In the genomic region with DNA sequence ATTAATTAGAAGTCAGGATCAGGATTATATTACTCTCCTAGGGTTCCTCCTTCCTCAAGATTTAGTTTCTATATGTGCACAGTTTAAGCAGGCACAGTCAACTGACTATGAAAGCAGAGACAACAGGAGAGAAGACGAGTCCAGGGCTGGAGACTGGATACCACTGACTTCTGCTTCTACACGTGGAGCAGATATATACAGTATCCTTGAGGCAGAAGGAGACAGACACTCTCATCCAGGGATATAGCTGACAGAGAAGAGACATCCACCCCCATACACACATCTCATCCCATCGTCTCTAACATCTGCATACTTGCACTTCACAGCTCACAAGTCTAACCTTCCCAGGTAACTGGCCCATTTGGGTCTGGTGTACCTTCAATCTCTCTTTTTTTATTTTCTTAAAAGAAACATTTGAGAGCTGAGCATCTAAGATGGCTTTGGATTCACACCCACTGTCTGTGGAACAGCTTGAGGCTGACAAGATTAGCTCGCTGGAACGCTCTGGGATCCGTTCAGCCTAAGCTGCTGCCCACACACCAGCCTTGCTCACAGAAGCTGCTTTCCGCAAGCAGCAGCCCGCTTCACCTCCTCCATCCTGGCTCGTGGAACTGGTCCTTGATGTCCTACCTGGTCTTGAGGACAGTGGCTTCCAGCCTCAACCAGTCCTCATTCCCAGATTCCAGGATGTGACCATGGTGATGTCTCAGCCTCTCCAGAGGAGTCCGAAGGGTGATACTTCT, we compare ENCODE assay signal across 13 mouse cellular contexts.
DNase-seq lines count a peak whose midpoint lies in the region; TF ChIP-seq lines count a peak whose summit lies in the region.
"Had no signal": no experiment of that assay in that cellular context is flagged by ENCODE, and none has a peak within 500 bp of the region (broad histone marks: within the 10 kb centered on the region; RNA-seq: fewer than 3 reads in every experiment).

No protein-coding gene starts in this region.

- peak; percentile 98 for DNase-seq in brain, adult 2 months (ENCODE audit: low read depth, low spot score)
- DNase-seq in layer of hippocampus, postnatal 10 days (ENCODE audit: low spot score in 2 of 2), result peak; percentile 44 to 51
- DNase-seq in retina, postnatal 1 day, result peak; percentile 31
- DNase-seq in heart, adult 2 months, result no peak
- DNase-seq in heart, adult 11 months, result no peak
- no peak for DNase-seq in testis, postnatal 10 days (ENCODE audit: low spot score)
- DNase-seq: adrenal gland, adult 8-10 months; liver; midbrain, embryonic 14.5 days; thymus, adult 2 months had no signal

- H3K27ac ChIP-seq in cortical plate, adult 2 months (ENCODE audit: insufficient read depth, low read length), result peak overlapping the region; percentile 65
- H3K27ac ChIP-seq in heart, adult 2 months, result no peak overlapping the region
- H3K27ac ChIP-seq: hindbrain, embryonic 14.5 days; neural tube, embryonic 13.5 days had no signal

- no peaks in the 10 kb centered on the region for H3K36me3 ChIP-seq in heart, adult 2 months (ENCODE audit: control insufficient read depth, insufficient read depth, low read length)
- H3K36me3 ChIP-seq: neural tube, embryonic 13.5 days had no signal

- TF ChIP-seq EP300 in heart, adult 2 months (IDR thresholded peaks at IDR 0.05; ENCODE audit: insufficient read depth, low read depth, low read length), result no peak

- peak; percentile 38; the same call in 1 of the 2 replicates for TF ChIP-seq POLR2A in cortical plate, adult 2 months (IDR thresholded peaks at IDR 0.05; ENCODE audit: extremely low read depth, insufficient read depth, low read length)
- TF ChIP-seq POLR2A in heart, adult 2 months (IDR thresholded peaks at IDR 0.05; ENCODE audit: insufficient read depth, low read depth, low read length), result no peak

- intact Hi-C loops in heart, adult 2 months (cut with DNase I), result no loop called here

- no peak overlapping the region for H3K9ac ChIP-seq in heart, adult 2 months (ENCODE audit: low read depth, low read length)
- H3K9ac ChIP-seq: hindbrain, embryonic 14.5 days; neural tube, embryonic 13.5 days had no signal

- WGBS in heart, adult 2 months, result 78% methylated on average over 10 of the region's 10 CpGs

- H3K4me3 ChIP-seq in cortical plate, adult 2 months (ENCODE audit: insufficient read depth, low read length), result no peak overlapping the region
- no peak overlapping the region for H3K4me3 ChIP-seq in heart, adult 2 months
- H3K4me3 ChIP-seq: neural tube, embryonic 13.5 days had no signal

- no peak for TF ChIP-seq CTCF in cortical plate, adult 2 months (IDR thresholded peaks at IDR 0.05; ENCODE audit: extremely low read depth, insufficient read depth, low read length)
- TF ChIP-seq CTCF in heart, adult 2 months (IDR thresholded peaks at IDR 0.05), result no peak

- no peaks in the 10 kb centered on the region for H3K27me3 ChIP-seq in heart, adult 2 months (ENCODE audit: control insufficient read depth, insufficient read depth, low read length)
- H3K27me3 ChIP-seq: neural tube, embryonic 13.5 days had no signal

- H3K4me1 ChIP-seq in cortical plate, adult 2 months (ENCODE audit: control insufficient read depth, insufficient read depth, low read length), result peaks cover 3% of the 10 kb centered on the region
- H3K4me1 ChIP-seq in heart, adult 2 months (ENCODE audit: control insufficient read depth, insufficient read depth, low read length), result no peaks in the 10 kb centered on the region
- H3K4me1 ChIP-seq: neural tube, embryonic 13.5 days had no signal

- H3K79me2 ChIP-seq in heart, adult 2 months (replicated peaks; ENCODE audit: control insufficient read depth, insufficient read depth, low read length), result no peaks in the 10 kb centered on the region

Comparison
In these comparisons a context has a peak if more than half of its experiments do, and no peak if none do; other contexts are left out.
1. DNase-seq: peak in brain, adult 2 months (single experiment), layer of hippocampus, postnatal 10 days (2 of 2) and retina, postnatal 1 day (single experiment); none in heart, adult 2 months (0 of 2), heart, adult 11 months (single experiment) and testis, postnatal 10 days (single experiment).